Mouse (Mus musculus) G1E (cell line): ENCODE data around the gene Cep41. TPM values are rescaled to one million over a fixed set of nuclear protein-coding genes. Genes with fewer than 3 reads are reported as not detected.

Experiments used
- ATAC-seq: 2 replicates; pipeline ENCODE4 v1.8.0; 2016; ENCODE audit warnings: mild to moderate bottlenecking; ENCODE audit not compliant: insufficient number of reproducible peaks, poor library complexity, low FRiP score, severe bottlenecking; ENCODE audit errors: extremely low read depth
- DNase-seq: peaks from one replicate; pipeline ENCODE4 v3.0.0; 2012; ENCODE audit warnings: low spot score
- H3K27me3 ChIP-seq: 2 replicates; pipeline ENCODE4 v1.6.1; 2012; ENCODE audit warnings: mild to moderate bottlenecking, low read length, inconsistent platforms; ENCODE audit not compliant: insufficient read depth
- H3K36me3 ChIP-seq: replicated peaks from 2 replicates; pipeline ENCODE3; 2012; ENCODE audit warnings: mild to moderate bottlenecking, inconsistent platforms
- H3K4me1 ChIP-seq: 2 replicates; pipeline ENCODE4 v1.6.1; 2012; ENCODE audit warnings: low read depth, low read length, inconsistent platforms, mixed read lengths; ENCODE audit not compliant: insufficient read depth
- H3K4me3 ChIP-seq: 2 replicates; pipeline ENCODE4 v1.5.1; 2012; ENCODE audit warnings: low read depth, mild to moderate bottlenecking, inconsistent platforms, low read length, moderate library complexity, mixed read lengths
- H3K9me3 ChIP-seq: replicated peaks from 2 replicates; pipeline ENCODE4 v1.6.1; 2012; ENCODE audit warnings: inconsistent platforms
- CTCF ChIP-seq: IDR thresholded peaks from 2 replicates; pipeline ENCODE4 v1.5.1; 2012; ENCODE audit warnings: low read depth, low read length, inconsistent platforms, mixed read lengths
- GATA1 ChIP-seq: IDR thresholded peaks from 2 replicates; pipeline ENCODE4 v1.6.1; 2012; ENCODE audit warnings: borderline replicate concordance, low read length, inconsistent platforms, mixed read lengths
- GATA2 ChIP-seq: IDR thresholded peaks from 2 replicates; pipeline ENCODE4 v1.6.1; 2012; ENCODE audit warnings: low read depth, low read length, inconsistent platforms, borderline replicate concordance
- POLR2AphosphoS5 ChIP-seq: IDR thresholded peaks from 2 replicates; pipeline ENCODE4 v1.6.1; 2012; ENCODE audit warnings: low read depth, low read length, inconsistent platforms; ENCODE audit not compliant: insufficient replicate concordance
- TAL1 ChIP-seq: conservative IDR thresholded peaks from 2 replicates; pipeline ENCODE4 v1.6.1; 2012; ENCODE audit warnings: low read depth, low read length, inconsistent platforms, mixed read lengths
- polyA plus RNA-seq: library from polyadenylated mRNA; stranded (reverse); fragments of >175 nt; gene quantifications from 2 replicates; pipeline ENCODE4 v1.2.3, GENCODE M21; 2012
- total RNA-seq, 2 experiments: library from RNA; stranded (forward) in 1 of 2; stranded (reverse) in 1 of 2; fragments of 200-1000 nt in 1 of 2; fragments of >200 nt in 1 of 2; fragmentation: Nextera tagmentation in 1 of 2; gene quantifications; 2 replicates each; pipeline ENCODE4 v1.2.3; 2014 to 2017

Cep41 gene
- total and polyA plus RNA-seq, 3 experiments = 14.6 to 32.6 (median 28.3) TPM

DNA sequence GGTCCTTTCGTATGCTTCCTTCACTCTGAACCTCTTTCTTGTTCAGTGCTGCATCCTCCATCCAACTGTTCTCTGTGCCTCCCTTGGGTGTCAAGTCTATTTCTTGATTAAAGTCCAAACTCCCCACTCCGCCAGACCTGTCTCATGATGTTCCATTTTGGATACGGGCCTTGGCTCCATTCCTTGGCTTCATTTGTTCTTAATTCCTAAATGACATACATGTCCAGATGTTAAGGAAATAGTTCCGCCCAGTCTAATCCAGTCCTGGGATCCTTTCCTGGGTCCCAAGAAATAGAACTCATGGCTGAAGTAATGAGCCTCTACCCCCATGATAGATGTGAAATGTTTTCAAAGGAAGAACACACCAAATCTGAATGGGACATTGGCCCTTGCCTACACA is 4.5 kb upstream of the Cep41 start:
- Histone ChIP-seq H3K36me3 (no peaks in the 10 kb centered on the region), H3K4me3 (no peak overlapping the region), H3K4me1 (peaks cover 10% of the 10 kb centered on the region), H3K9me3 (no peaks in the 10 kb centered on the region), H3K27me3 (peaks cover 39% of the 10 kb centered on the region)
- TF ChIP-seq TAL1 (no peak), GATA2 (no peak), POLR2AphosphoS5 (no peak), GATA1 (no peak), CTCF (no peak)
- ATAC-seq = no peak
- no peak for DNase-seq

- no peak for DNase-seq
- ATAC-seq = no peak
- Histone ChIP-seq H3K27me3 (peaks cover 39% of the 10 kb centered on the region), H3K4me1 (peaks cover 16% of the 10 kb centered on the region), H3K9me3 (no peaks in the 10 kb centered on the region), H3K36me3 (no peaks in the 10 kb centered on the region), H3K4me3 (no peak overlapping the region)
- TF ChIP-seq POLR2AphosphoS5 (no peak), GATA2 (no peak), CTCF (no peak), TAL1 (no peak), GATA1 (no peak)
Observed at GRCm38 (mm10) chr6:30697464-30697863, 3.9 kb upstream of the Cep41 start.

- Histone ChIP-seq H3K36me3 (peaks cover 2% of the 10 kb centered on the region), H3K4me3 (no peak overlapping the region)
Observed at GRCm38 (mm10) chr6:30695124-30695523, 1.6 kb upstream of the Cep41 start.

GRCm38 (mm10) chr6:30694209-30694608 is 660 bp upstream of the Cep41 start:
- Histone ChIP-seq H3K4me3 (peak overlapping the region; percentile 76; the same call in 1 of the 2 replicates), H3K4me1 (peaks cover 22% of the 10 kb centered on the region), H3K36me3 (peaks cover 2% of the 10 kb centered on the region), H3K27me3 (peaks cover 22% of the 10 kb centered on the region), H3K9me3 (no peaks in the 10 kb centered on the region)
- no peak for DNase-seq
- TF ChIP-seq TAL1 (no peak), GATA2 (no peak), GATA1 (no peak), CTCF (no peak), POLR2AphosphoS5 (no peak)
- no peak for ATAC-seq

More at GRCm38 (mm10) chr6:30695124-30695523, 1.6 kb upstream of the Cep41 start:
- H3K4me1 ChIP-seq = peaks cover 22% of the 10 kb centered on the region
- TF ChIP-seq TAL1 (no peak), GATA2 (no peak), POLR2AphosphoS5 (no peak), GATA1 (no peak), CTCF (no peak)
- DNase-seq (no peak), ATAC-seq (no peak)
- H3K9me3 ChIP-seq = no peaks in the 10 kb centered on the region
- H3K27me3 ChIP-seq = peaks cover 27% of the 10 kb centered on the region

DNA sequence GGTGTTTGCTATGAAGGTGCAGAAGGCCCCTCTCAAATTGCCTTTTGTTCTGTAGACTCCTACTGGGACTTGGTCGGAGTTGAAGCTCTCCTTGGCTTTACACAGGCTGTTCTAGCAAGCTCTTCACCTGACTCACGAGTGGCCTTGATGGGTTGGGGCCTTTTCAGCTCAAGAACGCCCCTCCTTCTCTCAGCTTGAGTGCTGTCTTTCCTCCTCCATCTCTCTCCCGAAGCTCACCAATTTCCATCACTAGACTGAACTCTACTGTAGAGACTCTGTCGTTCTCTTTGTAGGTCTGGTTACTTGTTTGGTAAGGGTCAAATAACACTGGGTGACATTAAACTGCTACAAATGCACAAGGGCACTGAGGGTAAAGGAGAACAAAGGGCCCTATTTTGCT is 723 bp downstream of the Cep41 start:
- peaks cover 22% of the 10 kb centered on the region for H3K4me1 ChIP-seq
- H3K9me3 ChIP-seq = no peaks in the 10 kb centered on the region
- peaks cover 7% of the 10 kb centered on the region for H3K36me3 ChIP-seq
- ATAC-seq (no peak), DNase-seq (peak; percentile 14)
- H3K27me3 ChIP-seq = peaks cover 10% of the 10 kb centered on the region
- H3K4me3 ChIP-seq = peak overlapping the region; percentile 76
- TF ChIP-seq TAL1 = no peak
- no peak for TF ChIP-seq GATA2
- no peak for TF ChIP-seq POLR2AphosphoS5

DNA sequence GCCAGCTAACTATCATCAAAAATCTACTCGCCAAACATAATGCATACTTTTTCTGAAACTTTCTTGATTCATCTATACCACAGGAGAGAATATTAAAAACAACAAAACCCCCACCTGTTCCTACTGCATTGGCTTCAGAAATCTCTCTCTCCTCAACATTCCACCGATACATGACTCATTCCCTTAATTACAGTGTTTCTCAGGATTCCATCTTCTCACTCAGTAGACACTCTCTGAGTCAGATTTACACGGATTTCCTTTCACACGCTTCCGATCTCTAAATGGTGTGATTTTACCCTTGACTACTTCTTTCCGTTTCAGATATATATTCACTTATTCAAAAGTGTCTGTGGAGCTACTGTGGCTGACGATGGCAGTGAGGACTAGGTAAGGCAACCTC is 6.4 kb downstream of the Cep41 start:
- DNase-seq = no peak
- TF ChIP-seq POLR2AphosphoS5 = no peak
- H3K27me3 ChIP-seq = no peaks in the 10 kb centered on the region
- peaks cover 14% of the 10 kb centered on the region for H3K36me3 ChIP-seq
- H3K4me3 ChIP-seq = no peak overlapping the region
- no peak for ATAC-seq
- peaks cover 9% of the 10 kb centered on the region for H3K4me1 ChIP-seq
- H3K9me3 ChIP-seq = no peaks in the 10 kb centered on the region

- Histone ChIP-seq H3K9me3 (no peaks in the 10 kb centered on the region), H3K4me1 (peaks cover 9% of the 10 kb centered on the region), H3K36me3 (peaks cover 15% of the 10 kb centered on the region), H3K27me3 (no peaks in the 10 kb centered on the region), H3K4me3 (no peak overlapping the region)
- no peak for DNase-seq
- no peak for ATAC-seq
- no peak for TF ChIP-seq GATA2
Observed at GRCm38 (mm10) chr6:30684570-30684969, 9.0 kb downstream of the Cep41 start.
